ENCODE assay signal across 7 mouse cellular contexts in the genomic region with DNA sequence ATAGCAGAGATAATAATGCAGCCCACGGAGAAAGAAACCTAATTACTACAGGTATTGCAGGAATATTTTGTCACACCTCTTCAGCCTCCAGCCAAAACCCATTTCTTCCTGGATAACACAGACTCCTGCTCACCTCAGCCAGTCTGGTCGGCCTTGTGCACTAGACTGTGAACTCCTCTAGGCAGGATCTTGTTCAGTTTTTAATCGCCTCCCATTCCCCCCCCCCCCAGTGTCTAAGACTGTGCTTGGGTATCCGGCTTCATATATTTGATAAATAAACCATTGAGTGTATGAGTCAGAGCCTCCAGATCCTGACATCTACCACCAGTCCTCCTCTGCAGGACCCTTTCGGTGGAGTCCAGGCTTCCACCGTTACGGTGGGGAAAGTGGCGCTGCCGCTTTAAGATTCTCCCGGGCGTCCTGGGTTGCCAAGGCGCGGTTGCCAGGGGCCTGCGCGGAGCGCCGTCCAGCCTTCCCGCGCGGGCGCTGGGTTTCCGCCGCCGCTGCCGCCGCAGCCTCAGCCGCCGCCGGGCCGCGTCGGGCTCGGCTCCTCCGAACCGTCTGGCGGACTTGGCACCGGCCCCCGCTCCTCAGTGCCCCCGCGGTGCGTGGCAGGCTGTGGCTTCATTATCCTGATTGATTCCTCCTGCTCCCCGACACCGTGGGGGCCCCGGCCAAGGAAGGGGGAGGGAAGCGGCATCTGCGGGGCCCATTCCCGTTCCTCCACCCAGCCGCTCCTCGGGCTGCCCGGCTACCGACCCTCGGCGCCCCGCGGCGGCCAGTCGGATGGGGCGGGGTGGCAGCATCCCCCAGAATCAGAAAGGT. TPM values are rescaled to one million over a fixed set of nuclear protein-coding genes. Genes with fewer than 3 reads are reported as not detected.
A peak's percentile ranks its signal among the peaks of the same experiment; 100 is the strongest.
DNase-seq lines count a peak whose midpoint lies in the region; ATAC-seq lines count a peak whose summit lies in the region.

No protein-coding gene starts in this region.

- intact Hi-C loops in gastrocnemius, postnatal 36 days (cut with DNase I), result no loop called here
- intact Hi-C loops in left cerebral cortex, postnatal 25 days (cut with DNase I), result loop anchor here (2.0 kb wide), 1 partner anchor 30 kb away; no protein-coding TSS in a partner anchor

- ATAC-seq in inflammation-experienced regulatory T-cells, adult 6 months, result peak; percentile 46
- ATAC-seq in megakaryocyte-erythroid progenitor cell, adult 5-6 weeks (replicated peaks; ENCODE audit: low FRiP score, low TSS enrichment, poor library complexity, severe bottlenecking), result 0 out of 2 replicates have a peak, but pooled peaks have one; percentile 54

- DNase-seq in adrenal gland, adult 18-20 months (ENCODE audit: low spot score in 2 of 2), result peak; percentile 69 to 70
- peak; percentile 79 for DNase-seq in embryo, embryonic 10 days (ENCODE audit: low spot score)
- DNase-seq in gastrocnemius, postnatal 36 days, result peak; percentile 42 to 48
- peak; percentile 82 to 85 for DNase-seq in left cerebral cortex, postnatal 25 days (ENCODE audit: low spot score in 2 of 2)
- DNase-seq in right cerebral cortex, postnatal 36 days (ENCODE audit: low spot score in 2 of 2), result peak; percentile 61 to 68

RNA-seq across cellular contexts. Expression of a gene that starts 35.0 kb away (rescaled TPM):
- not detected for total RNA-seq in adrenal gland, adult 18-20 months (2021)
- total RNA-seq in gastrocnemius, postnatal 36 days (2021), result not detected
- not detected for polyA plus RNA-seq in inflammation-experienced regulatory T-cells, adult 6 months (2017; shearing (Covaris generic))
- 10 to 100 TPM; 57.3 to 64.3 TPM for total RNA-seq in left cerebral cortex, postnatal 25 days (2021)
- total RNA-seq in megakaryocyte-erythroid progenitor cell, adult 5-6 weeks (2014; fragmentation: Nextera tagmentation), result not detected in 2 replicates
- total RNA-seq in megakaryocyte-erythroid progenitor cell, adult 5-6 weeks (2017), result not detected in 2 replicates

RNA-seq across cellular contexts. Expression of a gene that starts 53.8 kb away (rescaled TPM):
- under 1 TPM; 0.27 to 0.32 TPM for total RNA-seq in adrenal gland, adult 18-20 months (2021)
- total RNA-seq in gastrocnemius, postnatal 36 days (2021), result not detected
- not detected for polyA plus RNA-seq in inflammation-experienced regulatory T-cells, adult 6 months (2017; shearing (Covaris generic))
- 100 to 1,000 TPM; 141 to 380 TPM for total RNA-seq in left cerebral cortex, postnatal 25 days (2021)
- total RNA-seq in megakaryocyte-erythroid progenitor cell, adult 5-6 weeks (2014; fragmentation: Nextera tagmentation), result not detected in 2 replicates
- total RNA-seq in megakaryocyte-erythroid progenitor cell, adult 5-6 weeks (2017), result not detected in 2 replicates

Comparison
In these comparisons a context has a peak if more than half of its experiments do, and no peak if none do; other contexts are left out.
1. Peak in every context shown above with its lines: DNase-seq and ATAC-seq.
2. RNA of a gene that starts 35.0 kb away (total RNA-seq): 57.3 to 64.3 TPM in left cerebral cortex, postnatal 25 days; not detected in adrenal gland, adult 18-20 months, not detected in gastrocnemius, postnatal 36 days and not detected in megakaryocyte-erythroid progenitor cell, adult 5-6 weeks; every median in the first group is over 10 times any median in the second.
3. RNA of a gene that starts 53.8 kb away (total RNA-seq): 141 to 380 TPM in left cerebral cortex, postnatal 25 days; 0.27 to 0.32 TPM in adrenal gland, adult 18-20 months, not detected in gastrocnemius, postnatal 36 days and not detected in megakaryocyte-erythroid progenitor cell, adult 5-6 weeks; every median in the first group is over 100 times any median in the second.